Mouse (Mus musculus) frontal cortex, postnatal 36 days (tissue): ENCODE measurements around the gene Ercc4.

Source experiments
- DNase-seq, 2 experiments: peaks; one replicate each; pipeline ENCODE4 v3.0.0; 2022; ENCODE audit warnings: low spot score in 2 of 2

The Ercc4 gene

GRCm38 (mm10) chr16:13147810-13148555 is 38.5 kb downstream of the Ercc4 start:
- DNase-seq = no peak

DNA sequence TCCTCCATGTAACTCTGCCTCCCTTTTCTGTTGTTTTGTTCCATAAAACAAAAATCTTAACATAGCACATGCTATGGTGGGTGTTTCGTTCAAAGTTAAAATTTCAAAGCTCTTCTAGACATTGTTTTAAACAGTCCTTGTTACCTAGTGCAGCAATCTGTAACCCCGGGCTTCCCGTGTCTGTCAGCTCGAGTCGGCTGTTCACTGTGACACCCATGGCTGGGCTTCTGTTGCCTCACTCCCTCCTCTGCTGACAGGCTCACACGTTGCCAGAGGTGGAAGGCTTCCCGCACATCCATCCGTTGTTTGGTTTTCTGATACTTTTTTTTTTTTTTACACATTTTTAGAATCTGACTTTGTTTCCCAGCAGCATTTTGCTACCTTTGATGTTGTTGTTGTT is 40.5 kb downstream of the Ercc4 start:
- no peak for DNase-seq

- DNase-seq = no peak
Observed at GRCm38 (mm10) chr16:13150790-13151189, 41.3 kb downstream of the Ercc4 start.

- no peak for DNase-seq
Observed at GRCm38 (mm10) chr16:13152475-13152874, 43.0 kb downstream of the Ercc4 start.

GRCm38 (mm10) chr16:13153215-13153614 is 43.7 kb downstream of the Ercc4 start:
- no peak for DNase-seq

DNA sequence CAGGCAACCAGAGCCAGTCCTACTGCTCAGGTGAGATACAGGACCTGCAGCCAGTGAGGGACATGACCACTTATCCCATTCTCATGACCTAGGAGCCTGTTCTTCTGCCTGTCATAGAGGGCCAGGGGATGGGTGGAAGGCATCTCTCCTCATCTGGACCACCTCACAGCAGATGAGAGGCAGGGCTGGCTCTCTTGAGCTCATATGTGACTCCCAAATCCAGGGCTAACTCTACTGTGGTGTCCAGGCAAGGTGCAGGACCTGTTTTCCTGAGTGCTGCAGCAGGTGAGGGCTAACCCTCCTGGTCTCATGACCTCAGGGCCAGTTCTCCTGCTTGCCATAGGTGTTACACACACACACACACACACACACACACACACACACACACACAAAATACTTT is 44.9 kb downstream of the Ercc4 start:
- DNase-seq = no peak

DNA sequence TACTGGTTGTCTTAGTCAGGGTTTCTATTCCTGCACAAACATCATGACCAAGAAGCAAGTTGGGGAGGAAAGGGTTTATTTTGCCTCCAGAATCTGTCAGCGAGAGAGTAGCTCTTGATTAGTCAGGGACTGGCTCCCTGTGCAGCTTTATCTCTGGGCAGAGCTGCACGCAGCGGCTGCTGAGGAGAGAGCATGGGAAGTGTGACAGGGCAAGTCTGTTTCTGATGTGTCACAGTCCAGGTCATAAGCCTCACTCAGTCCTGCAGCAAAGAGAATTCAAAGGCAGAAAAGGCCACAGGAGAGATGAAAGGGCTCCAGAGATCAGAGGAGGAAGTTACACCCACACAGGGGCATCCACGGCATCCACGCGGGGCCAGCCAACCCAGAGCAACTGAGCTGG is 47.8 kb downstream of the Ercc4 start:
- no peak for DNase-seq

- no peak for DNase-seq
Observed at GRCm38 (mm10) chr16:13158153-13158670, 48.7 kb downstream of the Ercc4 start.

GRCm38 (mm10) chr16:13158906-13159889 is 49.7 kb downstream of the Ercc4 start:
- DNase-seq = peak; percentile 61 to 79

DNA sequence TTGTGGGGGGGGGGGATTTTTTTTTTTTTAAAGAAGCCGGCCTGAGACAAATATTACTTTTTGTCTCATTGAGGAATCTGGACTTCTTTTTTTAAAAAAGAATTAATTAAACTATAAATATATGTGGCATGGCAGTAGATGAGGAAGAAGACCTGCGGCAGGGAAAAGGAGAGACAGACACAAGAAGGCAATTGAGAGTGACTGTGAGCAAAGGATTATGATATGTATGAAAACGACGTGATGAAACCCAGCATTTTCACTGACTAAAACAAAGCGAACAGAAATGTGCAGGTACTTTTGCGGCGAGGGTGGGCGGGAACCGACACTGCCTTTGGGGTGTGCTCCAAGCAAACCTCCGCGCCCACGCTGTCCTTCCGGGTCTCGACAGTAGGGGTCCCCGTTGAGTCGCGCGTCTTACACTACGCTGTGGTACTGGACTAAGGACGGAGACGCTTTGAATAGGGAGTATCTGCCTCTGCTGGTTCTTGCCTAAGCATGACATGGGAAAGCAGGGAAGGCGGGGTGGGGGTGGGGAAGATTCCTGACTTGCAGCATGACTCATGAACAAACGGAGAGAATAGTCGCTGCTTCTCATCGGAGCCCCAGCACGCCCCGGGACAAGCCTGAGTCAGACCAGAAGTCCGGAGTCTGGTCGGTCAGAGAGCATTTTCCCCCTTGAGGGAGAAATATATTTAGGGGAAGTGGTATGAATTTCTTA is 50.6 kb downstream of the Ercc4 start:
- peak; percentile 94 to 97 for DNase-seq

DNA sequence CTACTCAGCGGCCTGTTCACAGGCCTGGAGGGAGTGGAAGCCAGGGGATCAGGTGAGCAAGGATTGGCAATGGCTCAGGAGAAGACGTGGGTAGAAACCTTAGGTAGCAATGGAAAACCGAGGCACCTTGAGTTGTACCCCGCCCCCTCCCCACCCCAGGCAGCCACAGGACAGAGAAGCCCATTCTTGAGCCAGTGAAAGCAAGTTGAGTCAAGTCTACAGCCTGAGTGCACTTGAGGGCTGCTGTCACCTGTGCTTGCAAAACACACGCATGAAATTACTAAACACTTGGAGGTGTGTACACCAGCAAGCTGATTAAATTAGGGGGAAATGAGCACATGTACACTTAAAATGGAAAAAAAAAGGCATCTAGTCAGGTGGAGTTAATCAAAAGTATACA is 52.0 kb downstream of the Ercc4 start:
- no peak for DNase-seq

DNA sequence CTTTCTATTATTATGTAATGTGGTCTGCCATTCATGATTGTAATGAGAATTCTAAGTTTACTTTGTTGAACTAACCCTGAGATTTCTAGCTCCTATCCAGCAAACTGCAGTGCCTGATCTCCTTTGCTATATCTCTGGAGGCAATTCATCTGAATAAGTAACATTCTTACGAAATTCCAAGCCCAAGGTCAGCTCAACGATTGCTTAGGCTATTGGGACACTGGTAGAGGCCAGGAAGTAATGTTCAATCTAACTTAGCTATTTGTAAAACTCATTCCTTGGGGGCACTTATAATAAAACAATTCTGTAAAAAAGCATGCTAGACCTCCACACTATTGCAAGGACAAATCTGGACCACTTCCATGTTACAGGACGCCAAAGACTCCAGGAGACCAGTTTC is 58.2 kb downstream of the Ercc4 start:
- no peak for DNase-seq

GRCm38 (mm10) chr16:13173055-13173742 is 63.7 kb downstream of the Ercc4 start:
- no peak for DNase-seq

GRCm38 (mm10) chr16:13182526-13182925 is 73.0 kb downstream of the Ercc4 start:
- DNase-seq = no peak

DNA sequence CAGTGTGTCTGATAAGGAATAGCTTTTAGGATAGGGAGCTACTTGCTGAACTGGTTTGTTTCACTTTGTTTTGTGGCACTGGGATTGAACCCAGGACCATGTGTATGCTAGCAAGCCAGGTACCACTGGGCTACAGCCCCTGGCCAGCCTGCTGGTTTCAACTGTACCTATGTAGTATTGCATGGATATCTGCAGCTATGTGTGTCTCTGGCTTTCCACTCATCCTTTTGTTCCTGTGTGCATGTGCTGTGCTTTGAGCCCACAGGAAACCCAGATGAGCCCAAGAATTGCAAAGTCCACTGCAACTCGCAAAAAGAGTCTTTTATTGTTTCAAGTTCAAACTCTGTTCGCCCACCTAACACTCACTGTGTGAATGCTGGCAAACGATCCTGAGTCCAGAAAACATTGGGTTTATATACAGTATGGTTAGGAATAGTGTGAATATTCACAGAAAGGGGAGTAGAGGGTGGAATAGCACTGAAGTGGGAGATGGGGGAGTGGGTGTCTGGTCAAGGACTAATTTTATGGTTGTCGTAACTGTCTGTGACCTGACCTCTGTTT is 73.8 kb downstream of the Ercc4 start:
- no peak for DNase-seq

GRCm38 (mm10) chr16:13184381-13184780 is 74.9 kb downstream of the Ercc4 start:
- DNase-seq = no peak

DNA sequence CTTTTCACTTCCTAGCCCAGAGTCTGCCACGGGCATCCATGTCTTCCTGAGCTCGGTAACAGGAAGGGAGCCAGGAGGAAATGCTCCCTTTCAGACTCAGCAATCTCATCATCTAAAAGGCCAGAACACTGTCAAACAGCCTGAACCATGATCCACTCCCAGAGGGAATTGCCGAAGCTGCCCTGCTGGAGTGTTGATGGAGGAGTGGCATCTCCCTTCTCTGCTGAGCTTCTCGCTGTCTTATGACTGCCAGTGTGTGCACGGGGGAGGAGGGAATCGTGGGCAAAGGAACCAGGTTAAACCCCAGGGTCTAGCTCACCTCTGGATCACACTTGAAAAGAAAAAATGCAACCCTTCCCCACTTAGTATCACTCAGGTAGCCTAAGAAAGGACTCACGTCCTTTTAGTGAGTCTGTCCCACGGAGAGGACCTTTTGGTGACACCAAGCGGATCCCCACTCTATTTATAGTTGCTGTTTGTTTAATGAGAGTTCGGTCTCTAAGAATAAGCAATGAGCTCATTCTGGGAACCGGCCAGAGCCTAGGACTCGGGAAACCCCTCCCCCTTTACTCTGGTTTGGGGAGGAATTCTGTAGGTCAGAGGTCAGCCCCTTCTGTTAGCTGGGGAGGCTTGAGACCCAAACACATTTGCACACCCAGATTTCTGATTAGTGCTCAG is 80.1 kb downstream of the Ercc4 start:
- no peak for DNase-seq

DNA sequence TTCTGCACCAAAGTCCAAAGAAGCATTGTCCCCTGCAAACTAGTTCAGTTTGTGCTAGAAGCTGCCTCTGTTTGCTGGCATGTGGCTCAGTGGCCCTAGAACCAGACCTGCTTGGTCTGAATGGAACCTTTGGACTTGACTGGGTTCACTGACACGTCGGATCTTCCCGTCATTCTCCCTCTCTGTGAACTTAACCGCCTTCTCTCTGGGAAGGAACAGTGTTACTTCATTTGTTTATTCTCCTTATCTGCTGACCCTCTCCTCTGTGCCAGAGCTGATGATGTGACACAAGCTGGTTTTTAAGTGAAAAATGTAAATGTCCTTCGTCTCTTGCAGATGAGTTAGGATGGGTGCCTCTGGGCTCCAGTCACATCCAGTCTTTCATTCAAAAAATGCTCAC is 81.0 kb downstream of the Ercc4 start:
- no peak for DNase-seq

DNA sequence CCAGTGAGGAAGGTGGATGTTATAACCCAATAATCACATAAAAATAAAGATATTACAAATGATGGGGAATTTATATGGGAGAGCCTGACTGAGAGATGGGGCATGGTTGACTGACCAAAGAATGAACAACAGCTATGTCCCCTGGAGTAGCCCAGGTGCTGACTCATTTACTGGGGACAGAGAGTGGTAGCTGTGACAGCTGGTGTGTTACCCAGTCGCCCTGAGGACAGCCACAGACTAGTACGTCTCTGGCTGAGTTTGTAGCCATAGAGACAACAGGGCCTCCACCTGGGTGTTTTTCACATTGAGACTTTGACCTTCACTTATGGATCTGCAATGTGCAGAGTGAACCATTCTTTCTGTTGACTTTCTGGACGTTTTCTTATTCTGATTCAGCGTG is 81.7 kb downstream of the Ercc4 start:
- DNase-seq = no peak

DNA sequence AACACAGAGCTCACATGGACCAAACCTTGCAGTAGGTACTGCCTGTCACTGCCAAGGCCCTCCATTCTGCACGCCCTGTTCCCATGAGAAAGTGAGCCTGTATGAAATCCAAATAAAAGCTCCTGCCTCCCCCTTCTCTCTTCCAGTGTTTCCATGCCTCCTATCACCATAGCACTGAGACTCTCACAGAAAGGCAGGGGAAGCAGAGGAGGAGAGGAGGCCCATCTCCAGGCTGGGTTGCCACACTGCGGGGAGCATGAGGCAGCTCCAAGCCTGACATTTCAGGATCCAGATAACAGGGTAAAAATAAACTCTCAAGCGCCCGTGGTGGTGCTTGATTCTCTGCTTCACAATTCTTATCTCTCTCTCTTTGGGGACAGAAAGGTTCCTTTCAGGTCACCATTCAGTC is 84.2 kb downstream of the Ercc4 start:
- peak; percentile 51 to 65 for DNase-seq
